Mouse (Mus musculus) neutrophil, adult 5-6 weeks (primary cell): ENCODE measurements around the gene Sorcs2. TPM values are rescaled to one million over a fixed set of nuclear protein-coding genes. Genes with fewer than 3 reads are reported as not detected.

ENCODE experiments used
- ATAC-seq: fragments of 151-379, 151-347 bp; 2 replicates; pipeline ENCODE4 v1.8.0; 2017; ENCODE audit warnings: mild to moderate bottlenecking, moderate TSS enrichment; ENCODE audit not compliant: insufficient number of reproducible peaks, poor library complexity, low FRiP score, severe bottlenecking; ENCODE audit errors: extremely low read depth
- total RNA-seq: library from RNA; stranded (forward); fragments of 200-1000 nt; gene quantifications from 2 replicates; pipeline ENCODE4 v1.2.3, GENCODE M21; 2017

Gene Sorcs2
- total RNA-seq, 1 experiment from 2014 or later = 2.8 TPM

GRCm38 (mm10) chr5:36203916-36204315, 194.0 kb downstream of the Sorcs2 start, which contains the start of gene Psapl1:
Gene Psapl1 (plus strand): TSS chr5:36204021.
- no peak for ATAC-seq

GRCm38 (mm10) chr5:36203421-36203820, 194.5 kb downstream of the Sorcs2 start:
- ATAC-seq = no peak

DNA sequence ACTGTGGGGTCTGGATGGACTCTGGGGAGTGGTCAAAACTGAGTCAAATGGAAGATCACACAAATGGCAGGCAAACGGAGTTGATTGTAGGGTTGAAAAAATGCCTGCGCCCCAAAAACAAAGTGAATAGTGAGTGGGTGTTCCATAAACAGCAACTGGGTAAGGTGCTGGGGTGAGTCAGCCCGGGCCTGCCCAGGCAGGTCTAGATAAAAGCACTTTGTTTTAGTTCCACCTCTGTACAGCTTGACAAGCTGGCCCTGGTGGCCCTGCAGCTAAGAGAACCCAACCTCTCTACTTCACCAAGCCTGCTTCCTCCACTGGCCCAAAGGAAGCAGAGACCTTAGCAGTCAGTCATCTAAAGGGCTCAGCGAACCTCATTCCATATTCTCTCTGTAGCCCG, 195.2 kb downstream of the Sorcs2 start:
- ATAC-seq = no peak

DNA sequence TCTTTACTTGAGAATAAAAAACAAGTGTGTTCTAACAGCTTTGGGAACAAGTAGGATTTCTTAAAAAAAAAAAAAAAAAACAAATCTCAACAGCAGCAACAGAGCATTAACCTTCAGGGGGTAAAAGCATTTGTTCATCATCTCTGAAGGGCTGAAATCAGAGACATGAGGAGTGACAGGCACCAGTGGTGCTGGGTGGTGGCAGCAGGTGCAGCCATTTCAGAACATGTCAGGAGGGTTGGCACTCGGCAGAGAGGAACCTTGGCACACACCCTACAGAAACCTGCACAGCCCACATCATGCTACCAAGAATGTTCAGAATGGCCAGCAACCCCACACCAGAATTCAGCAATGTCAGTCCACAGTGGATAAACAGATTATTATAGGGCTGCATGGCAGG, 198.4 kb downstream of the Sorcs2 start:
- ATAC-seq = no peak

DNA sequence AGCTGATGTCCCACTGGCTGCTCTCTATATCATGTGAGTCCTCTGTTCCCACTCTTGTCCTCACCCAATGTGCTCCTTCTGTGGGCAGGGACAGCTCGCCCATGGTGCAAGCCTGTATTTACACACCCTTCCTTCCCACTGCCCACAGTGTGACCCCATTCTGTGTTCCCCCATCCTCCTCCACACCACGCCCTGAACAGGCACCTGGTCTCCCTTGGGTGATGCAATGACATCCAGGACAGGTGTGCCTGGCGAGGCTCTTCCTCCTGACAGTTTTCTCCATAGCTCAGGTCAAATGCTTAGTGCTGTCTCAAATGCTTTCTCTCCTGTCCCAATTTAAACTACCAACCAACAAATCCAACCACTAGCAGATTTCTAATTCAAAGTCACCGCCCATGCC, 202.5 kb downstream of the Sorcs2 start:
- ATAC-seq = no peak

DNA sequence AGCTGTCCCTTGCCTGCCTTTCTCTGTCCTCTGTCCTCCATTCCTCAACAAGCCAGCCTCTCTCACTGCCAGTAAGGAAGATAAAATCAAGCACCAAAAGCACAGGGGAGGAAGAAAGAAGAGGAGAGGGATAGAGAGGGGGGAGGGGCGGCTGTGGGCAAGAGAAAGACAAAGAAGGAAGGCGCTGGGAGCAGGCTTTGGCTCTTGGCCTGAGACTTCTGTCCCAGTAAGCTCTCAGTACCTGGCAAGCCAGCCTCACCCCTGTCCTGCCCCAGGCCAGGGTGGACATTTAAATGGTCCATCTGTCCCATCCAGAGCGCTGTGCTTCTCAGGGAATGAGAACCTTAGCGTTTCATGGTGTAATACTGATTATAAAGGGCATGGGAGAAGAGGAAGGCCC, 203.3 kb downstream of the Sorcs2 start:
- no peak for ATAC-seq

DNA sequence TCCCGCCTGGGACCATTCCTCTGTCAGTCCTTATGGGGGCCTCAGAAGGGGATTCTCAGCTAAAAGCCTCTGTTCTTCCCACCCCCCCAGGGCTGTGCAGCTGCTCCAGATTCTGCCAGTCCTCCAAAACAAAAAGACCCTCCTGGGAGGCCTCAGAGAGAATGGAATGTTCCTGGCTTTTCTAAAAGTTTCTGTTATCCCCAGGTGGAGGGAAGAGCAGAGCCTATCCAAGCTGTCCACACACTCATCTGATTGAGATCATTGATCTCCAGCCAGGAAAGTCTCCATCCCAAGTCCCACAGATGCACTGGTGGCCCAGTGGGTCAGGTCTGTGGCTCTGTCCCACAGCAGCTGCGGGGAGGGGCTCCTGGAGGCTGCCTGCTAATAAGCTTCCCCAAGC, 205.3 kb downstream of the Sorcs2 start:
- no peak for ATAC-seq

DNA sequence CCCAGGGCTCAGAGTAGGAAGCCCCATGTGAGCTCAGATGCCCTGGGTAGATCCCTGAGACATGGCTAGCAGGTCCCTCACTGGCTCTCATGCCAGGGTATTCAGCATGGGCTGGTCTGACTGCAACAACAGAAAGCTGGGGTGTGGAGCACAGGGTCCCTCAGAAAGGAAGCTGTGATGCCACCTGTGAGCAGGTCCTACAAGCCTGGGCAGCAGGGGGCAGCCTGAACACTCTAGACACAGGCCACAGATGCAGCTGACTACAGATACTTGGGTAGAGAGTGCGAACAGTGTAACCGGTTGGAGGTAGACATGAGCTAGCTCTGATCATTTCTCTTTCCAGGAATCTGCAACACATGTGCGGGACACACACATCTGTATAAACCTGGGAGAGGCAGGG, 206.1 kb downstream of the Sorcs2 start:
- no peak for ATAC-seq

- no peak for ATAC-seq
These were observed 206.7 kb downstream of the Sorcs2 start for GRCm38 (mm10) chr5:36191285-36191684.

GRCm38 (mm10) chr5:36188310-36188709, 209.6 kb downstream of the Sorcs2 start:
- ATAC-seq = no peak

- ATAC-seq = no peak
These were observed 211.5 kb downstream of the Sorcs2 start for GRCm38 (mm10) chr5:36186294-36187053.

DNA sequence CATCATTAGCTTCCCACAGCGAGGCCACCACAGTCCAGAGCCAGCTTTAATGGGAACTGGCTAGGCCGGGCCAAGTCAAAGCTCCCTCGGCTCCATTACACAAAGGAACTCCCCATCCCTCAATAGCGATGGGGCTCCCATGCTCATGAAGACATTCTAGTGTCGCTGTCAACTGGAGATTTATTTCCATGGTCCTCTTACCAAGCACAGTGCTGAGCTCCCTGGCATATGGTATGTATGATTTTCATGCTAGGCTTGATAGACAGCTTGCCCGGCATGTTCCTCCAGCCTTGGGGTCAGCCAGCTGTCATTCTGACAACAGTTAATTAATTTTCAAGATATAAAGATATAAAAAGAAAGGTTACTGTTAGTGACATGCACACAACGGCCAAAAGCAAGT, 215.6 kb downstream of the Sorcs2 start:
- no peak for ATAC-seq

GRCm38 (mm10) chr5:36179708-36180107, 218.2 kb downstream of the Sorcs2 start:
- ATAC-seq = no peak

DNA sequence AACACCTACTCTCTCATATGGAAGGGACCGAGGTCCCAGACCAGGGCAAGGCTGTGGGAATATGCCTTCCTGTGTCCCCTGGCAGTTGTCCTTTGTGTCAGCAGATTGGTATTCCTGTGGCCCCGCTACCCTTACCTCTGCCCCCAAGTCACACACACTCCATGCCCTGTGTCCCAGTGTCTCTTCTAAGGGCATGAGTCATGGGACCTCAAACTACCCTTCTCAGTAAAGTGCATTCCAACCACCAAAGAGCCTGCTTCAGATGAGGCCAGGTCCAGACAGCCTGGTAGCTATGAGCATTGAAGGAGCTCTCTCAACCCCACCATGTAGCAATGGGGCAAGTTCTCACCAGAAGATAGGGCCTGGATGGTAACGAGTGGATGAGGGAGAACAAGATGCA, 219.2 kb downstream of the Sorcs2 start:
- no peak for ATAC-seq

GRCm38 (mm10) chr5:36178215-36178614, 219.7 kb downstream of the Sorcs2 start:
- ATAC-seq = no peak

DNA sequence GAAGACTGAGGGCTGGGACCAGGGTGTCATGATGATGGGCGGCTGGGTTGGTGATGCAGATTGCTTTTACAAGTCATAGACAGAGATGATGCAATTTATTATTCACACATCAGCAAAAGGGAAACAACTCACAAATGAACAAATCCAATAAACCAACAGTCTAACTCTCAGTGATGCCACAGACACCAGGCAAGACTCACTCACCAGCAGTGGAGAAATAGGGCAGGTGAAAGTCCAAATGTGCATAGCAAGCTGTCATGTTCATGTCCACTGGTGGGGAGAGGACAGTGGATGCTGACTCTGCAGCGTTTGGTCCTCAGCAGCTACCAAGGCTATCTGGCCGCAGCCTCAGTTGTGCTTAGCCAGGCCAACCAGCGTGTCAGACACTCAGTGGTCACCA, 221.1 kb downstream of the Sorcs2 start:
- ATAC-seq = no peak

DNA sequence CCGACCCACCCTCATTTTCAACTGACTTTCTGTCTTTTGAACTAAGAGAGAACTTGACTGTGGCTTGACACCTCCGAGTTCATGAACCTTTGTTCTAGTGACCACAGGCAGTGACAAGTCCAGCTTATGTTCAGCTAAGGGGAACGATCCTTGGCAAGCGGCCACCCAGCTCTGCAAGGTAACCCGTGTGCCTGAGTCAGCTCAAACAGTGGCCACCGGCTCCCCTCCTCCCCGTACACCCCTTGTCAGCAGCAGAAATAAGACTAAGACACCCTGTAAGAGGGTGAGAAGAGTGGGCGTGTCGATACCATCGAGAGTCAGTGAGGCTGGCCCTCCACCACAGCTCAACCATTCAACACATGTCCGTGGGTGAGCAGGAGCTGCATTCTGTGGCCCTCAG, 221.5 kb downstream of the Sorcs2 start:
- ATAC-seq = no peak

- no peak for ATAC-seq
These were observed 223.3 kb downstream of the Sorcs2 start for GRCm38 (mm10) chr5:36174569-36175115.

- no peak for ATAC-seq
These were observed 228.8 kb downstream of the Sorcs2 start for GRCm38 (mm10) chr5:36168963-36169650.

- no peak for ATAC-seq
These were observed 231.5 kb downstream of the Sorcs2 start for GRCm38 (mm10) chr5:36166346-36167013.
